Mouse (Mus musculus): ENCODE data around the gene Ptar1. TPM values are rescaled to one million over a fixed set of nuclear protein-coding genes. Genes with fewer than 3 reads are reported as not detected.

Ptar1 gene
- polyA plus RNA-seq, 1 experiment from 2014 or later, result 4.3 TPM

- WGBS, result 81% methylated on average over 10 of the region's 10 CpGs
- no peak overlapping the region for H3K4me2 ChIP-seq (ENCODE audit: low read length)
- H3K4me3 ChIP-seq (ENCODE audit: low read depth, low read length), result no peak overlapping the region
- no peak overlapping the region for H3K27ac ChIP-seq (ENCODE audit: low read length)
- peaks cover 15% of the 10 kb centered on the region; the same call in 1 of the 2 replicates for H3K36me3 ChIP-seq (ENCODE audit: control insufficient read depth, insufficient read depth, low read length)
- no peaks in the 10 kb centered on the region for H3K27me3 ChIP-seq (ENCODE audit: control insufficient read depth, insufficient read depth, low read depth, low read length)
- no peaks in the 10 kb centered on the region for H3K9me3 ChIP-seq (replicated peaks; ENCODE audit: control insufficient read depth, low read length, poor library complexity, severe bottlenecking)
- H3K4me1 ChIP-seq (ENCODE audit: control insufficient read depth, insufficient read depth, low read length), result no peaks in the 10 kb centered on the region
- ATAC-seq, result no peak
- H3K9ac ChIP-seq (ENCODE audit: low read depth, low read length), result no peak overlapping the region
Measured at GRCm38 (mm10) chr19:23702896-23703295, 15.7 kb downstream of the Ptar1 start.

- H3K4me2 ChIP-seq (ENCODE audit: low read length), result no peak overlapping the region
- H3K9me3 ChIP-seq (replicated peaks; ENCODE audit: control insufficient read depth, low read length, poor library complexity, severe bottlenecking), result no peaks in the 10 kb centered on the region
- peaks cover 22% of the 10 kb centered on the region for H3K36me3 ChIP-seq (ENCODE audit: control insufficient read depth, insufficient read depth, low read length)
- no peak overlapping the region for H3K4me3 ChIP-seq (ENCODE audit: low read depth, low read length)
- no peak overlapping the region for H3K27ac ChIP-seq (ENCODE audit: low read length)
- no peaks in the 10 kb centered on the region for H3K4me1 ChIP-seq (ENCODE audit: control insufficient read depth, insufficient read depth, low read length)
- H3K9ac ChIP-seq (ENCODE audit: low read depth, low read length), result no peak overlapping the region
- WGBS, result 98% methylated on average over 5 of the region's 5 CpGs
- ATAC-seq, result no peak
- no peaks in the 10 kb centered on the region for H3K27me3 ChIP-seq (ENCODE audit: control insufficient read depth, insufficient read depth, low read depth, low read length)
Measured at GRCm38 (mm10) chr19:23705383-23705782, 18.2 kb downstream of the Ptar1 start.

GRCm38 (mm10) chr19:23746506-23746905 is 59.3 kb downstream of the Ptar1 start:
- no peaks in the 10 kb centered on the region for H3K36me3 ChIP-seq (ENCODE audit: control insufficient read depth, insufficient read depth, low read length)
- WGBS, result 76% methylated on average over 3 of the region's 3 CpGs
- no peak overlapping the region for H3K9ac ChIP-seq (ENCODE audit: low read depth, low read length)
- no peak overlapping the region for H3K27ac ChIP-seq (ENCODE audit: low read length)
- no peaks in the 10 kb centered on the region for H3K27me3 ChIP-seq (ENCODE audit: control insufficient read depth, insufficient read depth, low read depth, low read length)
- no peak for ATAC-seq
- no peaks in the 10 kb centered on the region for H3K9me3 ChIP-seq (replicated peaks; ENCODE audit: control insufficient read depth, low read length, poor library complexity, severe bottlenecking)
- no peak overlapping the region for H3K4me2 ChIP-seq (ENCODE audit: low read length)
- no peaks in the 10 kb centered on the region for H3K4me1 ChIP-seq (ENCODE audit: control insufficient read depth, insufficient read depth, low read length)
- no peak overlapping the region for H3K4me3 ChIP-seq (ENCODE audit: low read depth, low read length)

GRCm38 (mm10) chr19:23757011-23757410 is 69.8 kb downstream of the Ptar1 start:
- no peaks in the 10 kb centered on the region for H3K9me3 ChIP-seq (replicated peaks; ENCODE audit: control insufficient read depth, low read length, poor library complexity, severe bottlenecking)
- peak overlapping the region; percentile 5; the same call in 1 of the 2 replicates for H3K4me2 ChIP-seq (ENCODE audit: low read length)
- H3K27me3 ChIP-seq (ENCODE audit: control insufficient read depth, insufficient read depth, low read depth, low read length), result no peaks in the 10 kb centered on the region
- 15% methylated on average over 7 of the region's 7 CpGs for WGBS
- no peaks in the 10 kb centered on the region for H3K36me3 ChIP-seq (ENCODE audit: control insufficient read depth, insufficient read depth, low read length)
- H3K9ac ChIP-seq (ENCODE audit: low read depth, low read length), result no peak overlapping the region
- no peak overlapping the region for H3K4me3 ChIP-seq (ENCODE audit: low read depth, low read length)
- no peak for ATAC-seq
- no peak overlapping the region for H3K27ac ChIP-seq (ENCODE audit: low read length)
- peaks cover 19% of the 10 kb centered on the region for H3K4me1 ChIP-seq (ENCODE audit: control insufficient read depth, insufficient read depth, low read length)

- 1% methylated on average over 40 of the region's 40 CpGs for WGBS
- H3K4me2 ChIP-seq (ENCODE audit: low read length), result peak overlapping the region; percentile 60
- no peaks in the 10 kb centered on the region for H3K36me3 ChIP-seq (ENCODE audit: control insufficient read depth, insufficient read depth, low read length)
- peak overlapping the region; percentile 85 for H3K4me3 ChIP-seq (ENCODE audit: low read depth, low read length)
- no peaks in the 10 kb centered on the region for H3K27me3 ChIP-seq (ENCODE audit: control insufficient read depth, insufficient read depth, low read depth, low read length)
- peak overlapping the region; percentile 93 for H3K9ac ChIP-seq (ENCODE audit: low read depth, low read length)
- H3K27ac ChIP-seq (ENCODE audit: low read length), result peak overlapping the region; percentile 99
- peaks cover 19% of the 10 kb centered on the region for H3K4me1 ChIP-seq (ENCODE audit: control insufficient read depth, insufficient read depth, low read length)
- H3K9me3 ChIP-seq (replicated peaks; ENCODE audit: control insufficient read depth, low read length, poor library complexity, severe bottlenecking), result no peaks in the 10 kb centered on the region
- ATAC-seq, result peak; percentile 84
Measured at GRCm38 (mm10) chr19:23757961-23758553, 70.8 kb downstream of the Ptar1 start.

- Histone ChIP-seq H3K4me3 (ENCODE audit: low read depth, low read length) (peak within 1 kb of the TSS; percentile 85), H3K4me2 (ENCODE audit: low read length) (peak within 1 kb of the TSS; percentile 60), H3K9ac (ENCODE audit: low read depth, low read length) (peak within 1 kb of the TSS; percentile 93), H3K4me1 (ENCODE audit: control insufficient read depth, insufficient read depth, low read length) (peaks cover 20% of the 10 kb centered on the region), H3K27ac (ENCODE audit: low read length) (peak within 1 kb of the TSS; percentile 99), H3K27me3 (ENCODE audit: control insufficient read depth, insufficient read depth, low read depth, low read length) (no peaks in the 10 kb centered on the region), H3K36me3 (ENCODE audit: control insufficient read depth, insufficient read depth, low read length) (no peaks in the 10 kb centered on the region), H3K9me3 (replicated peaks; ENCODE audit: control insufficient read depth, low read length, poor library complexity, severe bottlenecking) (no peaks in the 10 kb centered on the region)
- WGBS, result under 1% methylated on average over 65 of the region's 98 CpGs
- peak; percentile 91 for ATAC-seq
Measured at GRCm38 (mm10) chr19:23758554-23759321, 71.5 kb downstream of the Ptar1 start, which contains the start of gene Apba1. Gene Apba1, plus strand, starts transcription at chr19:23758887.

- Histone ChIP-seq H3K36me3 (ENCODE audit: control insufficient read depth, insufficient read depth, low read length) (no peaks in the 10 kb centered on the region), H3K4me2 (ENCODE audit: low read length) (peak overlapping the region; percentile 60), H3K9ac (ENCODE audit: low read depth, low read length) (peak overlapping the region; percentile 93), H3K4me3 (ENCODE audit: low read depth, low read length) (peak overlapping the region; percentile 85), H3K4me1 (ENCODE audit: control insufficient read depth, insufficient read depth, low read length) (peaks cover 25% of the 10 kb centered on the region), H3K9me3 (replicated peaks; ENCODE audit: control insufficient read depth, low read length, poor library complexity, severe bottlenecking) (no peaks in the 10 kb centered on the region), H3K27me3 (ENCODE audit: control insufficient read depth, insufficient read depth, low read depth, low read length) (no peaks in the 10 kb centered on the region), H3K27ac (ENCODE audit: low read length) (peak overlapping the region; percentile 99)
- ATAC-seq, result no peak; the same call in 1 of the 2 replicates
- 1% methylated on average over 17 of the region's 17 CpGs for WGBS
Measured at GRCm38 (mm10) chr19:23759322-23759945, 72.2 kb downstream of the Ptar1 start.

GRCm38 (mm10) chr19:23763371-23763770 is 76.1 kb downstream of the Ptar1 start:
- no peak for ATAC-seq
- H3K4me1 ChIP-seq (ENCODE audit: control insufficient read depth, insufficient read depth, low read length), result peaks cover 22% of the 10 kb centered on the region
- H3K27ac ChIP-seq (ENCODE audit: low read length), result no peak overlapping the region
- no peaks in the 10 kb centered on the region for H3K36me3 ChIP-seq (ENCODE audit: control insufficient read depth, insufficient read depth, low read length)
- H3K4me2 ChIP-seq (ENCODE audit: low read length), result no peak overlapping the region
- no peak overlapping the region for H3K4me3 ChIP-seq (ENCODE audit: low read depth, low read length)
- H3K27me3 ChIP-seq (ENCODE audit: control insufficient read depth, insufficient read depth, low read depth, low read length), result no peaks in the 10 kb centered on the region
- WGBS, result 88% methylated on average over 6 of the region's 6 CpGs
- no peak overlapping the region for H3K9ac ChIP-seq (ENCODE audit: low read depth, low read length)
- no peaks in the 10 kb centered on the region for H3K9me3 ChIP-seq (replicated peaks; ENCODE audit: control insufficient read depth, low read length, poor library complexity, severe bottlenecking)

- no peak overlapping the region for H3K9ac ChIP-seq (ENCODE audit: low read depth, low read length)
- no peak for ATAC-seq
- H3K4me3 ChIP-seq (ENCODE audit: low read depth, low read length), result no peak overlapping the region
- H3K9me3 ChIP-seq (replicated peaks; ENCODE audit: control insufficient read depth, low read length, poor library complexity, severe bottlenecking), result no peaks in the 10 kb centered on the region
- H3K36me3 ChIP-seq (ENCODE audit: control insufficient read depth, insufficient read depth, low read length), result no peaks in the 10 kb centered on the region
- whole genome bisulfite sequencing, result 28% methylated on average over 2 of the region's 2 CpGs
- no peak overlapping the region for H3K27ac ChIP-seq (ENCODE audit: low read length)
- H3K4me1 ChIP-seq (ENCODE audit: control insufficient read depth, insufficient read depth, low read length), result peaks cover 22% of the 10 kb centered on the region
- H3K27me3 ChIP-seq (ENCODE audit: control insufficient read depth, insufficient read depth, low read depth, low read length), result no peaks in the 10 kb centered on the region
- no peak overlapping the region for H3K4me2 ChIP-seq (ENCODE audit: low read length)
Measured at GRCm38 (mm10) chr19:23764051-23764450, 76.8 kb downstream of the Ptar1 start.
